Mouse (Mus musculus) heart, adult 11 months (tissue): ENCODE measurements around the gene Omp.
"Not testable (repeated sequence)": the region's sequence is repeated elsewhere in the genome, so short reads cannot be mapped to it uniquely, and the experiment has no call there.

Experiments
- DNase-seq: peaks from one replicate; pipeline ENCODE4 v3.0.0; 2022

The Omp gene

GRCm38 (mm10) chr7:98145402-98145801, at the start of gene Omp:
TSS of gene Omp (minus strand) at chr7:98145502.
- DNase-seq: no peak

- peak; percentile 83 for DNase-seq
Observed at GRCm38 (mm10) chr7:98194026-98194792, 48.9 kb upstream of the Omp start.

- DNase-seq: peak; percentile 91
Observed at GRCm38 (mm10) chr7:98193515-98194025, 48.3 kb upstream of the Omp start.

- peak; percentile 74 for DNase-seq
Observed at GRCm38 (mm10) chr7:98191571-98192250, 46.4 kb upstream of the Omp start.

- DNase-seq: no peak
Observed at GRCm38 (mm10) chr7:98190578-98190977, 45.3 kb upstream of the Omp start.

GRCm38 (mm10) chr7:98189745-98190144, 44.4 kb upstream of the Omp start:
- DNase-seq: peak; percentile 68

- DNase-seq: no peak
Observed at GRCm38 (mm10) chr7:98188680-98189079, 43.4 kb upstream of the Omp start.

- no peak for DNase-seq
Observed at GRCm38 (mm10) chr7:98188238-98188637, 42.9 kb upstream of the Omp start.

GRCm38 (mm10) chr7:98187332-98187731, 42.0 kb upstream of the Omp start:
- not testable (repeated sequence) for DNase-seq

- no peak for DNase-seq
Observed at GRCm38 (mm10) chr7:98186637-98187036, 41.3 kb upstream of the Omp start.

- DNase-seq: peak; percentile 92
Observed at GRCm38 (mm10) chr7:98185326-98185725, 40.0 kb upstream of the Omp start.

- peak; percentile 88 for DNase-seq
Observed at GRCm38 (mm10) chr7:98178560-98179231, 33.4 kb upstream of the Omp start.

GRCm38 (mm10) chr7:98177929-98178559, 32.7 kb upstream of the Omp start, which contains the start of gene Capn5:
TSS of gene Capn5 (minus strand) at chr7:98178274.
- peak; percentile 98 for DNase-seq

GRCm38 (mm10) chr7:98177566-98177928, 32.2 kb upstream of the Omp start:
- DNase-seq: no peak

GRCm38 (mm10) chr7:98177071-98177485, 31.8 kb upstream of the Omp start:
- peak; percentile 92 for DNase-seq

GRCm38 (mm10) chr7:98176322-98177070, 31.2 kb upstream of the Omp start:
- peak; percentile 91 for DNase-seq

- DNase-seq: peak; percentile 89
Observed at GRCm38 (mm10) chr7:98174883-98175755, 29.8 kb upstream of the Omp start.

GRCm38 (mm10) chr7:98173408-98173807, 28.1 kb upstream of the Omp start:
- no peak for DNase-seq

GRCm38 (mm10) chr7:98172661-98173060, 27.4 kb upstream of the Omp start:
- peak; percentile 88 for DNase-seq

GRCm38 (mm10) chr7:98171141-98172073, 26.1 kb upstream of the Omp start:
- peak; percentile 99 for DNase-seq
